Mouse (Mus musculus): ENCODE results near the gene Dnah2.

DNA sequence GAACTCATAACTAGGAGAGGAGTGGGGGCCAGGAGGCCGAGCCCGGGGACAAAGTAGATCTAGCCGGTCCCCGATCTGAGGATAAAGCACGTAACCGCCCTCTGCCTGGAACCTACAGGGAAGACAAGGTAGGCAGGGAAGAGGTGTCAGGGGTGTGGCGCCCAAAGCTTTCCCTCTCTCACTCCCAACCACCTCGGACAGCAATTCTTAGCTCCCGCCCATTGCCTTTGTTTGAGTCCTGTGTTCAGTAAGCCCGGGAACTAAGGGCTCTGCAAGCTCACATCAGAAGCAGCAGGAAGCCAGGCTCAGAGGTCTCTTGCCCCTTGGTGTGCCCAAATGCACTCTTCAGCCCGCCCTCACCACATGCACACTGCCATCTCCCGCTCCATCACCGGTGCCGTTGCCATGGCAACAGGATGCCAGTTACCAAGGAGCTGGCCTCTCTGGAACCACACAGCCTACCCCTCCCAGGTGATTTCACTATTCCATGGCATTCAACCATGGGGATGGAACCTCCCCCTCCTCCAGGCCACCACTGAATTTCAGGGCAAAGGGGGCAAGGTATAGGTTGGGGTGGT is 8.6 kb upstream of the Dnah2 start:
- no peak for TF ChIP-seq TAL1 (IDR thresholded peaks at IDR 0.05; ENCODE audit: low read length)
- no peak for TF ChIP-seq GATA1 (IDR thresholded peaks at IDR 0.05; ENCODE audit: low read length)
